16 mouse cellular contexts compared by ENCODE assay signal in the genomic region with DNA sequence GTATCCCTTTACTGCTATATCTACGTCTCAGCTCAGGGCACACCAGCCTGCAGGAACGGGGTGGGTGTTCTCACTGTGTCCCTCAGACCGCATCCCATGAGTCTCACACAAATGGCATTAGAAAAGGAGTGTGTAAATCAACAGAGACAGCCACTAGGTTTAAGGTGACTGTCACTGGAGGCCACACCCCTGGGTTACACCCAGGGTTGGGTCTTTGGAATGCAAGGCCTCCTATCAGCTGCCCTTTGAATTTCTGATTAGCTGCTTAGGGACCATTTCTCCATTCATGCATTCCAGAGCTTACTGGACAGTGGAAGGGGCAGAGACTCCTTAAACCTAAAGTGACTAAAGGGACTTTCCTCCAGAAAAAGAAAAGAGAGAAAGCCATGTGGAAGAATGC. TPM values are rescaled to one million over a fixed set of nuclear protein-coding genes. Genes with fewer than 3 reads are reported as not detected.
DNase-seq lines count a peak whose midpoint lies in the region; ATAC-seq lines count a peak whose summit lies in the region.
"Had no signal": no experiment of that assay in that cellular context is flagged by ENCODE, and none has a peak within 500 bp of the region (broad histone marks: within the 10 kb centered on the region; RNA-seq: fewer than 3 reads in every experiment).

No protein-coding gene starts in this region.

- DNase-seq in heart, adult 11 months: peak; percentile 81
- no peak for DNase-seq in heart, postnatal 10 days
- DNase-seq in urinary bladder, postnatal 14 days (ENCODE audit: low spot score): peak; percentile 43
- DNase-seq in urinary bladder, adult 2 months (ENCODE audit: low spot score): no peak
- DNase-seq in adrenal gland, postnatal 10 days: no peak
- no peak for DNase-seq in left cerebral cortex, adult 11 months (ENCODE audit: low spot score)
- DNase-seq in frontal cortex, adult 2 months (ENCODE audit: extremely low spot score in 1 of 2, low spot score in 1 of 2): no peak
- DNase-seq: cerebellum, adult 9-11 months; heart, postnatal 4 days; lung, embryonic 14.5 days; spleen, adult 18-20 months; thymus, postnatal 36 days had no signal

- 0 out of 2 replicates have a peak, but pooled peaks have one; percentile 25 for ATAC-seq in megakaryocyte, adult 5-6 weeks (ENCODE audit: poor library complexity, severe bottlenecking)
- ATAC-seq: activated CD4-positive, CD25-positive, alpha-beta regulatory T cell, adult 4 months; CD4-positive, CD25-positive, alpha-beta regulatory T cell, adult 4 months; hindbrain, embryonic 16.5 days had no signal

- intact Hi-C loops in heart, postnatal 10 days (cut with DNase I): no loop called here

RNA-seq across cellular contexts. Expression of a gene that starts 28.6 kb away (rescaled TPM):
- 10 to 100 TPM; 27.4 to 29.0 TPM for total RNA-seq in heart, postnatal 10 days (2021)
- polyA plus RNA-seq in urinary bladder, adult 2 months (2012; rRNA removed): 22.3 and 32.9 TPM in 2 replicates
- total RNA-seq in megakaryocyte, adult 5-6 weeks (2015): 29.6 and 35.7 TPM in 2 replicates
- total RNA-seq in megakaryocyte, adult 5-6 weeks (2017): 15.9 and 17.6 TPM in 2 replicates
- 10 to 100 TPM; 36.5 to 38.5 TPM for total RNA-seq in adrenal gland, postnatal 10 days (2021)
- 25.7 and 27.8 TPM in 2 replicates for polyA plus RNA-seq in frontal cortex, adult 2 months (2012; rRNA removed)

Comparison
In these comparisons a context has a peak if more than half of its experiments do, and no peak if none do; other contexts are left out.
1. DNase-seq: peak in heart, adult 11 months (single experiment) and urinary bladder, postnatal 14 days (single experiment); none in heart, postnatal 10 days (0 of 2), urinary bladder, adult 2 months (single experiment), adrenal gland, postnatal 10 days (single experiment), left cerebral cortex, adult 11 months (single experiment) and frontal cortex, adult 2 months (0 of 2).